Mouse (Mus musculus) myocyte (in vitro differentiated cells): ENCODE results near the gene Tacr1. TPM values are rescaled to one million over a fixed set of nuclear protein-coding genes. Genes with fewer than 3 reads are reported as not detected.

Experiments
- H3K27me3 ChIP-seq: one replicate; pipeline ENCODE4 v1.6.1; 2011; ENCODE audit not compliant: control insufficient read depth, insufficient read depth, insufficient read length
- H3K36me3 ChIP-seq: one replicate; pipeline ENCODE4 v1.6.1; 2011; ENCODE audit not compliant: control insufficient read depth, insufficient read depth
- H3K4me2 ChIP-seq: one replicate; pipeline ENCODE4 v1.6.1; 2011; ENCODE audit warnings: low read depth, control low read depth
- H3K4me3 ChIP-seq: one replicate; pipeline ENCODE4 v1.5.1; 2011; ENCODE audit warnings: mild to moderate bottlenecking, control low read depth, moderate library complexity
- H3K79me2 ChIP-seq: one replicate; pipeline ENCODE4 v1.6.1; 2011; ENCODE audit not compliant: control insufficient read depth, insufficient read depth
- H3ac ChIP-seq: one replicate; pipeline ENCODE4 v1.6.1; 2011; ENCODE audit not compliant: control insufficient read depth, insufficient read length
- CEBPB ChIP-seq: IDR thresholded peaks from 2 replicates; pipeline ENCODE4 v1.6.1; 2011; ENCODE audit warnings: mild to moderate bottlenecking, moderate library complexity; ENCODE audit not compliant: poor library complexity, insufficient read depth, severe bottlenecking
- E2F4 ChIP-seq: IDR thresholded peaks from one replicate; pipeline ENCODE4 v1.6.1; 2011; ENCODE audit warnings: mild to moderate bottlenecking, control low read depth, moderate library complexity; ENCODE audit not compliant: insufficient read depth
- MAX ChIP-seq: IDR thresholded peaks from one replicate; pipeline ENCODE4 v1.6.1; 2011; ENCODE audit warnings: low read depth, mild to moderate bottlenecking, control low read depth
- MYOD1 ChIP-seq, 3 experiments: IDR thresholded peaks; one replicate each; pipeline ENCODE4 v1.6.1; 2011; ENCODE audit warnings: control low read depth in 2 of 3, low read depth in 2 of 3, mild to moderate bottlenecking in 2 of 3, moderate library complexity in 1 of 3; ENCODE audit not compliant: insufficient read length in 2 of 3, control insufficient read depth in 1 of 3
- MYOG ChIP-seq, 3 experiments: IDR thresholded peaks; one replicate each; pipeline ENCODE4 v1.6.1; 2011; ENCODE audit warnings: control low read depth in 2 of 3, low read depth in 2 of 3, mild to moderate bottlenecking in 2 of 3; ENCODE audit not compliant: insufficient read length in 2 of 3, control insufficient read depth in 1 of 3, insufficient read depth in 1 of 3
- POLR2A ChIP-seq: IDR thresholded peaks from one replicate; pipeline ENCODE4 v1.6.1; 2011; ENCODE audit warnings: low read depth, mild to moderate bottlenecking, control low read depth, moderate library complexity; ENCODE audit not compliant: insufficient read length
- POLR2AphosphoS2 ChIP-seq: IDR thresholded peaks from one replicate; pipeline ENCODE4 v1.6.1; 2011; ENCODE audit warnings: low read depth, control low read depth; ENCODE audit not compliant: insufficient read length
- REST ChIP-seq: IDR thresholded peaks from one replicate; pipeline ENCODE4 v1.6.1; 2011; ENCODE audit warnings: mild to moderate bottlenecking, control low read depth, moderate library complexity; ENCODE audit not compliant: insufficient read depth, insufficient read length
- SRF ChIP-seq: IDR thresholded peaks from one replicate; pipeline ENCODE4 v1.6.1; 2011; ENCODE audit warnings: low read depth; ENCODE audit not compliant: control insufficient read depth, insufficient read length
- TCF12 ChIP-seq: IDR thresholded peaks from one replicate; pipeline ENCODE4 v1.6.1; 2011; ENCODE audit warnings: mild to moderate bottlenecking, control low read depth; ENCODE audit not compliant: poor library complexity, insufficient read depth, severe bottlenecking
- TCF3 ChIP-seq: IDR thresholded peaks from one replicate; pipeline ENCODE4 v1.6.1; 2011; ENCODE audit warnings: low read depth, control low read depth; ENCODE audit not compliant: insufficient read length
- USF1 ChIP-seq: IDR thresholded peaks from one replicate; pipeline ENCODE4 v1.6.1; 2011; ENCODE audit warnings: low read depth, mild to moderate bottlenecking, control low read depth, moderate library complexity
- polyA plus RNA-seq: library from polyadenylated mRNA; unstranded; fragments of >200 nt; fragmentation: generic; extraction: Trizol; gene quantifications from one replicate; pipeline ENCODE4 v1.2.1, GENCODE M21; 2012; ENCODE audit warnings: missing spikeins

The Tacr1 gene
- polyA plus RNA-seq, 1 experiment: not detected

- Histone ChIP-seq H3K36me3 (no peaks in the 10 kb centered on the region), H3K27me3 (no peaks in the 10 kb centered on the region), H3ac (no peak overlapping the region), H3K4me2 (no peak overlapping the region), H3K4me3 (no peak overlapping the region), H3K79me2 (no peaks in the 10 kb centered on the region)
- TF ChIP-seq MYOD1 (IDR thresholded peaks at IDR 0.05; ENCODE audit: control insufficient read depth in 1 of 3, insufficient read length in 2 of 3, low read depth in 2 of 3) (no peak), TCF3 (no peak), POLR2AphosphoS2 (no peak), MAX (no peak), POLR2A (no peak), TCF12 (no peak), MYOG (IDR thresholded peaks at IDR 0.05; ENCODE audit: control insufficient read depth in 1 of 3, insufficient read depth in 1 of 3, insufficient read length in 2 of 3, low read depth in 2 of 3) (no peak), REST (no peak), CEBPB (no peak), USF1 (no peak), SRF (no peak), E2F4 (no peak)
These were observed 206.6 kb downstream of the Tacr1 start for GRCm38 (mm10) chr6:82608756-82609155.

GRCm38 (mm10) chr6:82609339-82609926 lies 207.3 kb downstream of the Tacr1 start:
- no peaks in the 10 kb centered on the region for H3K27me3 ChIP-seq
- no peak overlapping the region for H3K4me3 ChIP-seq
- H3K79me2 ChIP-seq: no peaks in the 10 kb centered on the region
- no peak overlapping the region for H3K4me2 ChIP-seq
- no peaks in the 10 kb centered on the region for H3K36me3 ChIP-seq
- H3ac ChIP-seq: no peak overlapping the region
- no peak for TF ChIP-seq TCF12
- no peak for TF ChIP-seq USF1
- no peak for TF ChIP-seq SRF
- no peak for TF ChIP-seq REST
- TF ChIP-seq CEBPB: no peak
- TF ChIP-seq MYOG (IDR thresholded peaks at IDR 0.05; ENCODE audit: control insufficient read depth in 1 of 3, insufficient read depth in 1 of 3, insufficient read length in 2 of 3, low read depth in 2 of 3): no peak
- no peak for TF ChIP-seq MYOD1 (IDR thresholded peaks at IDR 0.05; ENCODE audit: control insufficient read depth in 1 of 3, insufficient read length in 2 of 3, low read depth in 2 of 3)
- TF ChIP-seq TCF3: no peak
